ENCODE assay signal across 8 mouse cellular contexts in genomic region chr5:65538121-65538520, GRCm38 (mm10). TPM values are rescaled to one million over a fixed set of nuclear protein-coding genes. Genes with fewer than 3 reads are reported as not detected.
DNase-seq lines count a peak whose midpoint lies in the region; ATAC-seq and TF ChIP-seq lines count a peak whose summit lies in the region.

No protein-coding gene starts in this region.

- H3K27me3 ChIP-seq in G1E (ENCODE audit: insufficient read depth, low read length), result no peaks in the 10 kb centered on the region
- no peaks in the 10 kb centered on the region for H3K27me3 ChIP-seq in heart, embryonic 14.5 days (ENCODE audit: control insufficient read depth, insufficient read depth, low read length)
- no peaks in the 10 kb centered on the region for H3K27me3 ChIP-seq in liver, postnatal 0 days (ENCODE audit: insufficient read depth, low read length)

- no peak for TF ChIP-seq CTCF in G1E (IDR thresholded peaks at IDR 0.05; ENCODE audit: low read depth, low read length)
- TF ChIP-seq CTCF in liver, postnatal 0 days (IDR thresholded peaks at IDR 0.05; ENCODE audit: low read depth), result no peak

- no peak for ATAC-seq in G1E (ENCODE audit: extremely low read depth, insufficient number of reproducible peaks, low FRiP score, poor library complexity, severe bottlenecking)
- ATAC-seq in heart, embryonic 14.5 days (ENCODE audit: insufficient number of reproducible peaks, insufficient read depth, low FRiP score, low read depth), result no peak
- ATAC-seq in liver, postnatal 0 days, result no peak

- peak overlapping the region; percentile 79 for H3K4me2 ChIP-seq in heart, embryonic 14.5 days (ENCODE audit: low read length)
- H3K4me2 ChIP-seq in liver, postnatal 0 days (ENCODE audit: low read depth, low read length), result peak overlapping the region; percentile 88

- 0% methylated on average over 4 of the region's 4 CpGs for WGBS in heart, embryonic 14.5 days
- WGBS in liver, postnatal 0 days (ENCODE audit: insufficient replicate concordance), result under 1% methylated on average over 4 of the region's 4 CpGs

- intact Hi-C loops in heart, postnatal 10 days (cut with DNase I), result loop anchor here (5.0 to 10.0 kb wide), 3 partner anchors 44 to 417 kb away; no protein-coding TSS in a partner anchor

- peak overlapping the region; percentile 96 to 98 for H3K27ac ChIP-seq in heart, embryonic 14.5 days (replicated peaks in 1 of 2; ENCODE audit: control insufficient read depth in 1 of 2, insufficient read depth in 1 of 2, low read depth in 2 of 2, low read length in 2 of 2)
- peak overlapping the region; percentile 99 for H3K27ac ChIP-seq in liver, postnatal 0 days (ENCODE audit: low read depth)

- H3K4me3 ChIP-seq in G1E (ENCODE audit: low read depth, low read length), result peak overlapping the region; percentile 98
- peak overlapping the region; percentile 81 to 83 for H3K4me3 ChIP-seq in heart, embryonic 14.5 days (ENCODE audit: control insufficient read depth in 1 of 2, insufficient read depth in 1 of 2, low read depth in 1 of 2, low read length in 2 of 2)
- H3K4me3 ChIP-seq in liver, postnatal 0 days (ENCODE audit: low read depth, low read length), result peak overlapping the region; percentile 92

- H3K9ac ChIP-seq in heart, embryonic 14.5 days (ENCODE audit: low read length), result peak overlapping the region; percentile 90
- H3K9ac ChIP-seq in liver, postnatal 0 days (replicated peaks), result peak overlapping the region; percentile 96

- H3K36me3 ChIP-seq in G1E (replicated peaks), result peaks cover 20% of the 10 kb centered on the region
- no peaks in the 10 kb centered on the region for H3K36me3 ChIP-seq in heart, embryonic 14.5 days (ENCODE audit: control insufficient read depth, insufficient read depth, low read length)
- H3K36me3 ChIP-seq in liver, postnatal 0 days (replicated peaks; ENCODE audit: insufficient read depth, low read length), result no peaks in the 10 kb centered on the region

- peak; percentile 13 for DNase-seq in heart, adult 8-10 months (ENCODE audit: low spot score)
- DNase-seq in heart, postnatal 10 days, result no peak
- DNase-seq in G1E (ENCODE audit: low spot score), result no peak
- DNase-seq in liver, postnatal 0 days, result no peak
- DNase-seq in layer of hippocampus, postnatal 14 days (ENCODE audit: low spot score in 2 of 2), result no peak
- DNase-seq in urinary bladder, postnatal 14 days (ENCODE audit: low spot score), result no peak
- DNase-seq in cerebellum, postnatal 4 days (ENCODE audit: low spot score in 2 of 2), result no peak

- TF ChIP-seq EP300 in liver, postnatal 0 days (IDR thresholded peaks at IDR 0.05; ENCODE audit: low read depth), result no peak

- H3K9me3 ChIP-seq in G1E (replicated peaks), result no peaks in the 10 kb centered on the region
- H3K9me3 ChIP-seq in heart, embryonic 14.5 days (ENCODE audit: control insufficient read depth, low read length), result no peaks in the 10 kb centered on the region
- H3K9me3 ChIP-seq in liver, postnatal 0 days (ENCODE audit: low read length), result no peaks in the 10 kb centered on the region

- H3K4me1 ChIP-seq in G1E (ENCODE audit: insufficient read depth, low read depth, low read length), result peaks cover 36% of the 10 kb centered on the region
- H3K4me1 ChIP-seq in heart, embryonic 14.5 days (ENCODE audit: control insufficient read depth in 2 of 2, insufficient read depth in 2 of 2, low read length in 2 of 2), result peaks cover 2 to 17% of the 10 kb centered on the region in 2 experiments
- peaks cover 10% of the 10 kb centered on the region for H3K4me1 ChIP-seq in liver, postnatal 0 days (ENCODE audit: insufficient read depth)

RNA-seq across cellular contexts. Expression of gene Ube2k, which starts 1.1 kb away (rescaled TPM):
- total RNA-seq in heart, adult 8-10 months (2022), result 10 to 100 TPM; 51.6 to 68.1 (median 54.5) TPM
- total RNA-seq in heart, postnatal 10 days (2021), result 10 to 100 TPM; 80.3 to 81.8 TPM
- total RNA-seq in G1E (2014; fragmentation: Nextera tagmentation) (128 and 149 TPM in 2 replicates), G1E (2017) (31.5 and 42.8 TPM in 2 replicates)
- 112 and 146 TPM in 2 replicates for polyA plus RNA-seq in G1E (2012)
- 101 and 107 TPM in 2 replicates for polyA plus RNA-seq in heart, embryonic 14.5 days (2014; fragmentation: Nextera tagmentation; extraction: Ambion mirVana)
- polyA plus RNA-seq in liver, postnatal 0 days (2015; fragmentation: Nextera tagmentation; extraction: Ambion mirVana), result 73.2 and 74.6 TPM in 2 replicates
- 100 to 1,000 TPM; 130 to 137 TPM for total RNA-seq in layer of hippocampus, postnatal 14 days (2021)

RNA-seq across cellular contexts. Expression of gene Smim14, which starts 1.1 kb away (rescaled TPM):
- 100 to 1,000 TPM in 1 of 4 experiments, 10 to 100 TPM in 3; 92.2 to 104 (median 96.7) TPM for total RNA-seq in heart, adult 8-10 months (2022)
- total RNA-seq in heart, postnatal 10 days (2021), result 100 to 1,000 TPM; 102 to 107 TPM
- total RNA-seq in G1E (2014; fragmentation: Nextera tagmentation), result 40.1 and 52.3 TPM in 2 replicates
- total RNA-seq in G1E (2017), result 61.6 and 64.6 TPM in 2 replicates
- 9.2 and 10.6 TPM in 2 replicates for polyA plus RNA-seq in G1E (2012)
- polyA plus RNA-seq in heart, embryonic 14.5 days (2014; fragmentation: Nextera tagmentation; extraction: Ambion mirVana), result 133 and 144 TPM in 2 replicates
- 87.0 and 91.0 TPM in 2 replicates for polyA plus RNA-seq in liver, postnatal 0 days (2015; fragmentation: Nextera tagmentation; extraction: Ambion mirVana)
- 100 to 1,000 TPM; 150 to 155 TPM for total RNA-seq in layer of hippocampus, postnatal 14 days (2021)

RNA-seq across cellular contexts. Expression of gene Gm43552, which starts 45.5 kb away (rescaled TPM):
- total RNA-seq in heart, adult 8-10 months (2022), result 1 to 10 TPM in 2 of 4 experiments, not detected in 2; 3.1 to 6.3 TPM
- total RNA-seq in heart, postnatal 10 days (2021), result not detected
- total RNA-seq in G1E (2014; fragmentation: Nextera tagmentation) (not detected in 2 replicates), G1E (2017) (not detected in 2 replicates)
- 11.5 and 17.8 TPM in 2 replicates for polyA plus RNA-seq in G1E (2012)
- not detected in 2 replicates for polyA plus RNA-seq in heart, embryonic 14.5 days (2014; fragmentation: Nextera tagmentation; extraction: Ambion mirVana)
- polyA plus RNA-seq in liver, postnatal 0 days (2015; fragmentation: Nextera tagmentation; extraction: Ambion mirVana), result 1.4 TPM in 1 of 2 replicates, not detected in the other
- total RNA-seq in layer of hippocampus, postnatal 14 days (2021), result not detected
